ENCODE assay signal across 20 mouse cellular contexts in genomic region chr13:32724606-32725005, GRCm38 (mm10). TPM values are rescaled to one million over a fixed set of nuclear protein-coding genes. Genes with fewer than 3 reads are reported as not detected.
A peak's percentile ranks its signal among the peaks of the same experiment; 100 is the strongest.
DNase-seq lines count a peak whose midpoint lies in the region; TF ChIP-seq lines count a peak whose summit lies in the region.
"Had no signal": no experiment of that assay in that cellular context is flagged by ENCODE, and none has a peak within 500 bp of the region (broad histone marks: within the 10 kb centered on the region; RNA-seq: fewer than 3 reads in every experiment).

No protein-coding gene starts in this region.

- no peak for TF ChIP-seq CTCF in heart, adult 2 months (IDR thresholded peaks at IDR 0.05)

- intact Hi-C loops in heart, adult 2 months (cut with DNase I) = no loop called here

- H3K4me3 ChIP-seq in heart, embryonic 10.5 days = no peak overlapping the region
- H3K4me3 ChIP-seq in heart, adult 2 months = no peak overlapping the region

- H3K36me3 ChIP-seq in heart, embryonic 10.5 days = no peaks in the 10 kb centered on the region
- H3K36me3 ChIP-seq in heart, adult 2 months (ENCODE audit: control insufficient read depth, insufficient read depth, low read length) = no peaks in the 10 kb centered on the region
- H3K36me3 ChIP-seq: G1E had no signal

- no peaks in the 10 kb centered on the region for H3K79me2 ChIP-seq in heart, adult 2 months (replicated peaks; ENCODE audit: control insufficient read depth, insufficient read depth, low read length)

- no peak for TF ChIP-seq EP300 in heart, adult 2 months (IDR thresholded peaks at IDR 0.05; ENCODE audit: insufficient read depth, low read depth, low read length)

- H3K9me3 ChIP-seq in heart, embryonic 10.5 days = no peaks in the 10 kb centered on the region
- H3K9me3 ChIP-seq: G1E had no signal

- H3K9ac ChIP-seq in heart, adult 2 months (ENCODE audit: low read depth, low read length) = no peak overlapping the region

- H3K4me1 ChIP-seq in heart, embryonic 10.5 days = no peaks in the 10 kb centered on the region
- H3K4me1 ChIP-seq in heart, adult 2 months (ENCODE audit: control insufficient read depth, insufficient read depth, low read length) = no peaks in the 10 kb centered on the region; the same call in 1 of the 2 replicates

- no peak for TF ChIP-seq POLR2A in heart, adult 2 months (IDR thresholded peaks at IDR 0.05; ENCODE audit: insufficient read depth, low read depth, low read length)

- no peaks in the 10 kb centered on the region for H3K27me3 ChIP-seq in heart, embryonic 10.5 days (ENCODE audit: insufficient read depth, poor library complexity, severe bottlenecking)
- no peaks in the 10 kb centered on the region for H3K27me3 ChIP-seq in heart, adult 2 months (ENCODE audit: control insufficient read depth, insufficient read depth, low read length)
- H3K27me3 ChIP-seq: CH12.LX had no signal

- WGBS in heart, embryonic 10.5 days = 89% methylated on average over 5 of the region's 5 CpGs
- WGBS in heart, adult 2 months = 92% methylated on average over 5 of the region's 5 CpGs

- DNase-seq in heart, adult 11 months = peak; percentile 55
- DNase-seq in heart, adult 18-20 months = no peak
- peak; percentile 60 for DNase-seq in heart, embryonic 10.5 days (ENCODE audit: low spot score)
- no peak for DNase-seq in heart, adult 2 months
- DNase-seq: adrenal gland, adult 2 months; adrenal gland, adult 8-10 months; adrenal gland, postnatal 10 days; adrenal gland, postnatal 14 days; adrenal gland, postnatal 25 days; adrenal gland, postnatal 36 days; B cell, adult 2 months; cerebellum, adult 11 months; cerebellum, adult 11-12 months; cerebellum, adult 18-20 months had no signal

- no peak overlapping the region for H3K27ac ChIP-seq in heart, embryonic 10.5 days
- no peak overlapping the region for H3K27ac ChIP-seq in heart, adult 2 months

RNA-seq across cellular contexts. Expression of gene Mylk4, which starts 59.1 kb away (rescaled TPM):
- 100 to 1,000 TPM; 206 to 302 TPM for total RNA-seq in heart, adult 18-20 months (2021)
- 0.07 TPM in 1 of 2 replicates, not detected in the other for polyA plus RNA-seq in heart, embryonic 10.5 days (2016; fragmentation: Nextera tagmentation; extraction: Ambion mirVana)
- 100 to 1,000 TPM; 262 to 290 TPM for total RNA-seq in heart, adult 2 months (2021)
- polyA plus RNA-seq in heart, adult 2 months (2012; rRNA removed) = 59.5 and 115 TPM in 2 replicates
- total RNA-seq: adrenal gland, adult 2 months; adrenal gland, postnatal 36 days; CH12.LX; ES-E14; MEL had no signal
- polyA plus RNA-seq: activated CD4-positive, CD25-positive, alpha-beta regulatory T cell, adult 4 months; adrenal gland, adult 2 months; CD4-positive, CD25-positive, alpha-beta regulatory T cell, adult 4 months; G1E had no signal

Comparison
In these comparisons a context has a peak if more than half of its experiments do, and no peak if none do; other contexts are left out.
1. DNase-seq: peak in heart, adult 11 months (single experiment) and heart, embryonic 10.5 days (single experiment); none in heart, adult 18-20 months (0 of 2) and heart, adult 2 months (0 of 2).